Mouse (Mus musculus) testis, adult 2 months (tissue): Measurements from ENCODE around the gene E2f1. TPM values are rescaled to one million over a fixed set of nuclear protein-coding genes. Genes with fewer than 3 reads are reported as not detected.

Source experiments
- H3K27ac ChIP-seq: fragments of 200-500 bp; 2 replicates; pipeline ENCODE4 v1.5.1; 2012; ENCODE audit warnings: low read depth, low read length; ENCODE audit not compliant: control insufficient read depth, insufficient read depth
- H3K27me3 ChIP-seq: fragments of 200-500 bp; 2 replicates; pipeline ENCODE4 v1.6.1; 2012; ENCODE audit warnings: mild to moderate bottlenecking, low read length, moderate library complexity; ENCODE audit not compliant: control insufficient read depth, insufficient read depth
- H3K36me3 ChIP-seq: fragments of 200-500 bp; 2 replicates; pipeline ENCODE4 v1.6.1; 2012; ENCODE audit warnings: mild to moderate bottlenecking, low read length; ENCODE audit not compliant: control insufficient read depth, insufficient read depth
- H3K4me1 ChIP-seq: fragments of 200-500 bp; 2 replicates; pipeline ENCODE4 v1.6.1; 2012; ENCODE audit warnings: low read length; ENCODE audit not compliant: control insufficient read depth, insufficient read depth
- H3K4me3 ChIP-seq: fragments of 200-500 bp; 2 replicates; pipeline ENCODE4 v1.5.1; 2012; ENCODE audit warnings: low read depth, mild to moderate bottlenecking, low read length, moderate library complexity, mixed read lengths; ENCODE audit not compliant: control insufficient read depth
- CTCF ChIP-seq: fragments of 200-500 bp; IDR thresholded peaks from 2 replicates; pipeline ENCODE4 v1.5.1; 2012; ENCODE audit warnings: low read depth, mild to moderate bottlenecking, inconsistent platforms, low read length, moderate library complexity; ENCODE audit not compliant: control insufficient read depth, insufficient read depth, insufficient replicate concordance
- POLR2A ChIP-seq: fragments of 200-500 bp; IDR thresholded peaks from 2 replicates; pipeline ENCODE4 v1.6.1; 2012; ENCODE audit warnings: low read depth, mild to moderate bottlenecking, inconsistent platforms, low read length, moderate library complexity; ENCODE audit not compliant: control insufficient read depth
- polyA plus RNA-seq: library from polyadenylated mRNA; depleted of rRNA; stranded (reverse); fragments of >200 nt; gene quantifications from 2 replicates; pipeline ENCODE4 v1.2.3, GENCODE M21; 2012; rRNA removed

E2f1 gene
- polyA plus RNA-seq, 1 experiment, result 5.9 TPM

- Histone ChIP-seq H3K36me3 (no peaks in the 10 kb centered on the region), H3K27ac (no peak overlapping the region)
- TF ChIP-seq POLR2A, result no peak
- TF ChIP-seq CTCF, result no peak
Measured at GRCm38 (mm10) chr2:154516944-154517343, 52.7 kb downstream of the E2f1 start.

DNA sequence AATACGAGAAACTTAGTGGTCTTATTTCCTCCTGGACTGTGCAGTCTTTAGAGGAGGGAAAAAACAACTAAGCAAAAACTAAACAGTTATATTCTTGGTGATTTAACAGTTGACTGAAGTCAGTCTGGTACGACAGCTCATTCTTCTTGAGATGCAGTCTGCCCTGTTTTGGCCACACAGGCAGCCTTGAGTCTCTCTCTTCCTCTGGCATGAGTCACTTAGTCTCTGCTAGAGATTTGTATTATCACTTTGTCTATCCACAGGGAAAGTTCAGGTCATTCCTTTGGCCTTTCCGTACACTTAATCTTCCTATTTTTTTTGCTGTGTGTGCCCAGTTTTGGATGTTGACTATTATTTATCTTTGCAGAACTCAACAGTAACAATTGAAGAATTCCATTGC is 59.6 kb downstream of the E2f1 start:
- H3K27me3 ChIP-seq, result no peaks in the 10 kb centered on the region
- H3K27ac ChIP-seq, result no peak overlapping the region
- H3K4me1 ChIP-seq, result no peaks in the 10 kb centered on the region
- H3K36me3 ChIP-seq, result no peaks in the 10 kb centered on the region
- no peak overlapping the region for H3K4me3 ChIP-seq
- no peak for TF ChIP-seq POLR2A
- TF ChIP-seq CTCF, result no peak

More at GRCm38 (mm10) chr2:154516944-154517343, 52.7 kb downstream of the E2f1 start:
- Histone ChIP-seq H3K4me1 (no peaks in the 10 kb centered on the region), H3K27me3 (no peaks in the 10 kb centered on the region), H3K4me3 (no peak overlapping the region)

Other genes with a start within 250 kb of the E2f1 start
- gene Cdk5rap1, start 196.9 kb downstream of the E2f1 start, polyA plus RNA-seq, result 3.1 and 5.0 TPM in 2 replicates
- 5.7 and 7.2 TPM in 2 replicates for gene Snta1, start 161.8 kb downstream of the E2f1 start, polyA plus RNA-seq
- 10.2 and 12.6 TPM in 2 replicates for gene Cbfa2t2, start 133.4 kb downstream of the E2f1 start, polyA plus RNA-seq
- gene 1700003F12Rik, start 22.8 kb downstream of the E2f1 start, polyA plus RNA-seq, result 828 and 1,092 TPM in 2 replicates
- 39.7 and 44.2 TPM in 2 replicates for gene Actl10, start 18.1 kb downstream of the E2f1 start, polyA plus RNA-seq
- 62.9 and 65.1 TPM in 2 replicates for gene Necab3, start 11.0 kb downstream of the E2f1 start, polyA plus RNA-seq
- gene Pxmp4, start 33.8 kb upstream of the E2f1 start, polyA plus RNA-seq, result 3.3 TPM in 2 replicates
- gene Zfp341, start 43.4 kb upstream of the E2f1 start, polyA plus RNA-seq, result 1.1 and 1.2 TPM in 2 replicates
- gene 4930519P11Rik, start 43.5 kb upstream of the E2f1 start, polyA plus RNA-seq, result 83.8 and 97.1 TPM in 2 replicates
- 133 and 135 TPM in 2 replicates for gene Chmp4b, start 81.8 kb upstream of the E2f1 start, polyA plus RNA-seq
- not detected in 2 replicates for gene Gm14214, start 200.1 kb upstream of the E2f1 start, polyA plus RNA-seq
- gene Raly, start 221.2 kb upstream of the E2f1 start, polyA plus RNA-seq, result 62.8 and 64.0 TPM in 2 replicates
- 1.4 and 2.9 TPM in 2 replicates for gene a, start 221.5 kb upstream of the E2f1 start, polyA plus RNA-seq